Mouse (Mus musculus) G1E (cell line): ENCODE data around the gene Actb. TPM values are rescaled to one million over a fixed set of nuclear protein-coding genes. Genes with fewer than 3 reads are reported as not detected.
"Not testable (repeated sequence)": the region's sequence is repeated elsewhere in the genome, so short reads cannot be mapped to it uniquely, and the experiment has no call there.

Experiments
- ATAC-seq: 2 replicates; pipeline ENCODE4 v1.8.0; 2016; ENCODE audit warnings: mild to moderate bottlenecking; ENCODE audit not compliant: insufficient number of reproducible peaks, poor library complexity, low FRiP score, severe bottlenecking; ENCODE audit errors: extremely low read depth
- DNase-seq: peaks from one replicate; pipeline ENCODE4 v3.0.0; 2012; ENCODE audit warnings: low spot score
- H3K27me3 ChIP-seq: 2 replicates; pipeline ENCODE4 v1.6.1; 2012; ENCODE audit warnings: mild to moderate bottlenecking, low read length, inconsistent platforms; ENCODE audit not compliant: insufficient read depth
- H3K36me3 ChIP-seq: replicated peaks from 2 replicates; pipeline ENCODE3; 2012; ENCODE audit warnings: mild to moderate bottlenecking, inconsistent platforms
- H3K4me1 ChIP-seq: 2 replicates; pipeline ENCODE4 v1.6.1; 2012; ENCODE audit warnings: low read depth, low read length, inconsistent platforms, mixed read lengths; ENCODE audit not compliant: insufficient read depth
- H3K4me3 ChIP-seq: 2 replicates; pipeline ENCODE4 v1.5.1; 2012; ENCODE audit warnings: low read depth, mild to moderate bottlenecking, inconsistent platforms, low read length, moderate library complexity, mixed read lengths
- H3K9me3 ChIP-seq: replicated peaks from 2 replicates; pipeline ENCODE4 v1.6.1; 2012; ENCODE audit warnings: inconsistent platforms
- CTCF ChIP-seq: IDR thresholded peaks from 2 replicates; pipeline ENCODE4 v1.5.1; 2012; ENCODE audit warnings: low read depth, low read length, inconsistent platforms, mixed read lengths
- GATA1 ChIP-seq: IDR thresholded peaks from 2 replicates; pipeline ENCODE4 v1.6.1; 2012; ENCODE audit warnings: borderline replicate concordance, low read length, inconsistent platforms, mixed read lengths
- GATA2 ChIP-seq: IDR thresholded peaks from 2 replicates; pipeline ENCODE4 v1.6.1; 2012; ENCODE audit warnings: low read depth, low read length, inconsistent platforms, borderline replicate concordance
- POLR2AphosphoS5 ChIP-seq: IDR thresholded peaks from 2 replicates; pipeline ENCODE4 v1.6.1; 2012; ENCODE audit warnings: low read depth, low read length, inconsistent platforms; ENCODE audit not compliant: insufficient replicate concordance
- TAL1 ChIP-seq: conservative IDR thresholded peaks from 2 replicates; pipeline ENCODE4 v1.6.1; 2012; ENCODE audit warnings: low read depth, low read length, inconsistent platforms, mixed read lengths
- polyA plus RNA-seq: library from polyadenylated mRNA; stranded (reverse); fragments of >175 nt; gene quantifications from 2 replicates; pipeline ENCODE4 v1.2.3, GENCODE M21; 2012
- total RNA-seq, 2 experiments: library from RNA; stranded (forward) in 1 of 2; stranded (reverse) in 1 of 2; fragments of 200-1000 nt in 1 of 2; fragments of >200 nt in 1 of 2; fragmentation: Nextera tagmentation in 1 of 2; gene quantifications; 2 replicates each; pipeline ENCODE4 v1.2.3; 2014 to 2017

Gene Actb
- total and polyA plus RNA-seq, 3 experiments, result 3,214 to 5,110 (median 4,919) TPM

DNA sequence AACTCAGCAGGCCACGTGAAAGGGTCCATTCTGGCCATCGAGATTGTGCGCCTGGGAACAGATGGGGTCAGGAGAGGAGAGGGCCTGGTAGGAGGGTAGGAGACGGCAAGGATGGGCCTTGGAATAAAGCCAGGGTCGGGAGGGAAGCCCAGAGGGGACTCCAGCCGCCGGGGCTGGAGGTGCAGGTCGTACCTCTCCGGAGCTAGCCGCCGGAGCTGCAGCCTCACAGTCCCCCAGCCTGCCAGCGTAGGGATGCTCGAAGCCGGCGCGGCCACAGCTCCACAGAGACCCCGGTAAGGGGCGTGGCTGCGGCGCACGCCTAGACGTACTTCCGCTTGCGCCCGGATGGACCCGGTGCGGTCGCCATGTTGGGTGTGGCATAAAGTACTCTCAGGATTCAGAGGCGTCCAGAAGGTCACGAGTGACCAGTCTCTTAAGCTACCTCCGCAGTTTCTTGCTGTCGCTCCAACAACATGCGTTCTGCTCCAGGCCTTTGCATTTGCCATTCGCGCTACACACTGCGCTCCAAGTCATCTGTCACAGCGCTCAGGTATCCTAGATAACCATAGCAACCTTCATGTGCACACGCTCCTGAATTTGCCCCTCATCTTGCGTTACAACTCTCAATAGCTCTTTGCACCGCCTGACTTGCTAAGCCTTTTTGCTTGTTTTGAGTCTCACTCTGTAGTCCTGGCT, 11.5 kb downstream of the Actb start, which contains the start of gene Fbxl18:
TSS of gene Fbxl18 (minus strand) at position 504 of the 696 bp plus-strand sequence.
- Histone ChIP-seq H3K36me3 (peaks cover 42% of the 10 kb centered on the region), H3K4me3 (peak within 1 kb of the TSS; percentile 83), H3K9me3 (no peaks in the 10 kb centered on the region), H3K4me1 (peaks cover 57% of the 10 kb centered on the region), H3K27me3 (no peaks in the 10 kb centered on the region)
- TF ChIP-seq TAL1, result no peak
- no peak for TF ChIP-seq GATA1
- no peak for TF ChIP-seq POLR2AphosphoS5
- TF ChIP-seq CTCF, result no peak
- no peak for TF ChIP-seq GATA2
- ATAC-seq (peak; percentile 79), DNase-seq (peak; percentile 85)

DNA sequence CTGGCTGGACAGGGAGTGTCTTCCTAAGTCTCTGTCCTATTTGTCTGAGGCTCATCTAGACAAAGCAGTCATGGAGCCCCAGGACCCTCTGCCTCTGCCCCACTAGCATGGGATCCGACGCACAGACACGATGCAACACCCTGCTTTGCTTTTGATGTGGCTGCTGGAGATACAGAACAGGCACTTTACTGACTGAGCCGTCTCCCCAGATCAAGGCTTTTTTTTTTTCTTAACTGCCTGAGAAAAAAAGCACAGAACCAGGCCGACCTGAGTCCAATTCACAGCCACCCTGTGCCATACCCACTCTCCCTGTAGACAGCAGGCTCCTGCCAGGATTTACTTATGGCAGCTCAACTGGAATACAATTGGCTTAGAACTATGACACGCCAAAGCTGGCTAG, 15.2 kb downstream of the Actb start:
- Histone ChIP-seq H3K36me3 (peaks cover 50% of the 10 kb centered on the region), H3K4me1 (peaks cover 51% of the 10 kb centered on the region), H3K27me3 (no peaks in the 10 kb centered on the region), H3K4me3 (no peak overlapping the region), H3K9me3 (no peaks in the 10 kb centered on the region)
- ATAC-seq, result no peak
- DNase-seq, result no peak
- TF ChIP-seq GATA2 (no peak), CTCF (no peak), GATA1 (no peak), POLR2AphosphoS5 (no peak), TAL1 (no peak)

DNA sequence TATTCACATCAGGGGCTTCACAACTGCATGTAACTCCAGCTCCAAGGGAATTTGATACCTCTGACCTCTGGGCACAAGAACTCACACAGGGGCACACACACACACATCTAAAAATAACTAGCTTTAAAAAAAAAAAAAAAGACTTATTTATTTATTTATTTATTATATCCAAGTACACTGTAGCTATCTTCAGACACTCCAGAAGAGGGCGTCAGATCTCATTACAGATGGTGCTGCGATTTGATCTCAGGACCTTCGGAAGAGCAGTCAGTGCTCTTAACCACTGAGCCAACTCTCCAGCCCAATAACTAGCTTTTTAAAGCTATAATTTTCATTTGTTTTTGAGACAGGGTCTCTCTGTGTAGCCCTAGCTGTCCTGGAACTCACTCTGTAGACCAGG, 19.0 kb downstream of the Actb start:
- not testable (repeated sequence) for DNase-seq, H3K9me3 ChIP-seq, H3K4me3 ChIP-seq, ATAC-seq, H3K27me3 ChIP-seq
- Histone ChIP-seq H3K36me3 (peaks cover 86% of the 10 kb centered on the region), H3K4me1 (peaks cover 28% of the 10 kb centered on the region)

GRCm38 (mm10) chr5:142886761-142887160, 19.8 kb downstream of the Actb start:
- ATAC-seq, result no peak
- no peaks in the 10 kb centered on the region for H3K27me3 ChIP-seq
- peaks cover 26% of the 10 kb centered on the region for H3K4me1 ChIP-seq
- H3K4me3 ChIP-seq, result 0 out of 2 replicates have a peak overlapping the region, but pooled peaks have one; percentile 5
- DNase-seq, result no peak
- TF ChIP-seq TAL1 (no peak), GATA1 (no peak), CTCF (no peak), POLR2AphosphoS5 (no peak), GATA2 (no peak)
- H3K36me3 ChIP-seq, result peaks cover 88% of the 10 kb centered on the region
- H3K9me3 ChIP-seq, result no peaks in the 10 kb centered on the region

DNA sequence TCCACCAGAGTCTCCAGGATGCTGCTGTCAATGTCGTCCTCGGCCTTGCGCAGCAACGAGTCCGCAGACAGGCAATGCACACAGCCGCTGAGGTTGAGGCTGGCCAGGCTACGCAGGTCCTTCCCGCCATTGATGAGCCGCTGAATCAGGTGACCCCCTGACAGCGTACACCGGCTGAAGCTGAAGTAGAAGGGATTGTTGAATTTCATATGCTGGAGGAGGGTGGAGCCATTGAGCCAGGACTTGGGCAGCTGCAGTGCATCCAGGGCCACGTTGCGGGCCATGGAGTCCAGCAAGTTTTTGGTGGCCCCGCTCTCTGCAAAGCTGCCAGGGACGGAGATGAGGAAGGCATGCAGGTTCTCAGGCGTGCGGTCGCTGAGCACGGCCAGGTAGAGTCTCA, 20.4 kb downstream of the Actb start:
- Histone ChIP-seq H3K9me3 (no peaks in the 10 kb centered on the region), H3K4me1 (peaks cover 32% of the 10 kb centered on the region), H3K36me3 (peaks cover 88% of the 10 kb centered on the region), H3K27me3 (no peaks in the 10 kb centered on the region), H3K4me3 (no peak overlapping the region)
- no peak for TF ChIP-seq GATA1
- TF ChIP-seq TAL1, result no peak
- TF ChIP-seq CTCF, result no peak
- no peak for TF ChIP-seq POLR2AphosphoS5
- TF ChIP-seq GATA2, result no peak
- no peak for ATAC-seq
- DNase-seq, result no peak

DNA sequence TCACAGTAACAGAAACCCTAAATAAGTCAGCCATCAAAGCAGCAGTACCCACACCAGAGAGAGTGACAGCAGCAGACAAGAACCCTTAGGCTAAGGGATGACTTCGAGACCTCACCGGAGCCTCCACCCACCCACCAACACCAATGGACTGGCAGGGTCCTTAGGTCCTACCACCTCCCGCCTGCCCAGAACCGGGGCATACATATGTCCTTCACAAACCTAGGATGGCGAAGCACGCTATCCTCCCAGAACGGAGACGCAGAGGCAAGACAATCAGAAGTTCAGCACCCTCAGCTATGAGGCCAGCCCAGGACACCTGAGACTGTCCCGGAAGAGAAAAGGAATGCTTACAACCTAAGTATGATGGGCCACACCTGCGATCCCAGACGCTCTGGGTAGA, 24.1 kb downstream of the Actb start:
- peaks cover 93% of the 10 kb centered on the region for H3K36me3 ChIP-seq
- TF ChIP-seq GATA1 (no peak), TAL1 (no peak), GATA2 (no peak), CTCF (no peak), POLR2AphosphoS5 (no peak)
- H3K9me3 ChIP-seq, result no peaks in the 10 kb centered on the region
- H3K4me3 ChIP-seq, result no peak overlapping the region
- H3K27me3 ChIP-seq, result no peaks in the 10 kb centered on the region
- peaks cover 42% of the 10 kb centered on the region for H3K4me1 ChIP-seq
- ATAC-seq (no peak), DNase-seq (no peak)

GRCm38 (mm10) chr5:142881936-142882335, 24.6 kb downstream of the Actb start:
- ATAC-seq (no peak), DNase-seq (no peak)
- Histone ChIP-seq H3K27me3 (no peaks in the 10 kb centered on the region), H3K4me3 (no peak overlapping the region), H3K4me1 (peaks cover 48% of the 10 kb centered on the region), H3K9me3 (no peaks in the 10 kb centered on the region), H3K36me3 (peaks cover 95% of the 10 kb centered on the region)
- TF ChIP-seq GATA1, result no peak
- no peak for TF ChIP-seq TAL1
- no peak for TF ChIP-seq POLR2AphosphoS5
- no peak for TF ChIP-seq CTCF
- TF ChIP-seq GATA2, result no peak
